Comparison of ENCODE assay signal across 20 mouse cellular contexts in the genomic region with DNA sequence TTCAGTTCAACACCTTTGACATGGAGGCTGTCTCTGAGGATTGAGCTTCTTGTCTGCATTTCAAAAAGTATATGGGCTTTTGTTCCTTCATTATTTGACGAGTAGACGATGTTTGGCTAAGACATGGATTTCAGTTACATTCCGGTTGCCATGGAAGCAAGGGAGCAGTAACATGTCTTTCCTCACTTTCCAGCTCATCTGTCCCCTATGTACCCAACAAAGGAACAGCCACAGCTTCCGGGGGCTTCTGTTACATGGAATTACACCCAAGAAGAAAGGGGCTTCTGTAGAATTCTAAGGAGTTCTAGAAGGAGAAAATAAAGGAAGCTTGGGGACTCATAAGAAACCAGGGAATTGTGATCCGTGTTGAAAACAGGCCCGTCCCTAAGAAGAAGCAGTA.
A peak's percentile ranks its signal among the peaks of the same experiment; 100 is the strongest.
DNase-seq lines count a peak whose midpoint lies in the region; ATAC-seq and TF ChIP-seq lines count a peak whose summit lies in the region.
"Had no signal": no experiment of that assay in that cellular context is flagged by ENCODE, and none has a peak within 500 bp of the region (broad histone marks: within the 10 kb centered on the region; RNA-seq: fewer than 3 reads in every experiment).

No protein-coding gene starts in this region.

- no peak overlapping the region for H3K4me3 ChIP-seq in hindbrain, postnatal 0 days (ENCODE audit: low read length)
- no peak overlapping the region for H3K4me3 ChIP-seq in hindbrain, embryonic 16.5 days (ENCODE audit: low read length)
- no peak overlapping the region for H3K4me3 ChIP-seq in lung, embryonic 14.5 days (ENCODE audit: low read depth, low read length)
- H3K4me3 ChIP-seq: embryonic facial prominence, embryonic 15.5 days; forebrain, embryonic 12.5 days; heart, embryonic 15.5 days; hindbrain, embryonic 13.5 days had no signal

- DNase-seq in hindbrain, postnatal 0 days (ENCODE audit: low spot score): peak; percentile 17
- peak; percentile 11 for DNase-seq in lung, embryonic 14.5 days
- DNase-seq in lung, postnatal 25 days (ENCODE audit: low spot score): no peak
- DNase-seq in brain, adult 2 months (ENCODE audit: low read depth, low spot score): peak; percentile 34
- DNase-seq in brain, embryonic 14.5 days (ENCODE audit: low read depth): peak; percentile 29
- DNase-seq: adrenal gland, adult 2 months; adrenal gland, postnatal 25 days; cerebellum, adult 11 months; cerebellum, adult 8-10 months; cerebellum, postnatal 14 days; embryo, embryonic 11 days; gastrocnemius, postnatal 36 days; heart, adult 18-20 months; heart, postnatal 14 days had no signal

- H3K36me3 ChIP-seq in hindbrain, postnatal 0 days (ENCODE audit: insufficient read depth, low read length): no peaks in the 10 kb centered on the region
- no peaks in the 10 kb centered on the region for H3K36me3 ChIP-seq in hindbrain, embryonic 16.5 days (ENCODE audit: control insufficient read depth, insufficient read depth, low read length)
- H3K36me3 ChIP-seq in lung, embryonic 14.5 days (ENCODE audit: insufficient read depth): no peaks in the 10 kb centered on the region
- H3K36me3 ChIP-seq: embryonic facial prominence, embryonic 15.5 days; forebrain, embryonic 12.5 days; heart, embryonic 15.5 days; hindbrain, embryonic 13.5 days had no signal

- 56% methylated on average over 6 of the region's 6 CpGs for WGBS in hindbrain, postnatal 0 days
- WGBS in hindbrain, embryonic 16.5 days: 59% methylated on average over 6 of the region's 6 CpGs
- WGBS in lung, embryonic 14.5 days: 66% methylated on average over 6 of the region's 6 CpGs

- no peak overlapping the region for H3K4me2 ChIP-seq in hindbrain, postnatal 0 days (ENCODE audit: low read depth, low read length)
- no peak overlapping the region for H3K4me2 ChIP-seq in hindbrain, embryonic 16.5 days (ENCODE audit: low read length)
- H3K4me2 ChIP-seq in lung, embryonic 14.5 days: no peak overlapping the region
- H3K4me2 ChIP-seq: embryonic facial prominence, embryonic 15.5 days; forebrain, embryonic 12.5 days; heart, embryonic 11.5 days; heart, embryonic 15.5 days; hindbrain, embryonic 13.5 days had no signal

- no peak overlapping the region for H3K9ac ChIP-seq in hindbrain, postnatal 0 days (replicated peaks; ENCODE audit: low read length)
- H3K9ac ChIP-seq in hindbrain, embryonic 16.5 days (ENCODE audit: low read depth, low read length): no peak overlapping the region
- no peak overlapping the region for H3K9ac ChIP-seq in lung, embryonic 14.5 days
- H3K9ac ChIP-seq: embryonic facial prominence, embryonic 15.5 days; forebrain, embryonic 12.5 days; heart, embryonic 15.5 days; hindbrain, embryonic 13.5 days had no signal

- no peaks in the 10 kb centered on the region for H3K4me1 ChIP-seq in hindbrain, postnatal 0 days (ENCODE audit: insufficient read depth, low read length)
- H3K4me1 ChIP-seq in hindbrain, embryonic 16.5 days (ENCODE audit: control insufficient read depth, insufficient read depth, low read depth, low read length): no peaks in the 10 kb centered on the region
- H3K4me1 ChIP-seq in lung, embryonic 14.5 days (ENCODE audit: insufficient read depth): no peaks in the 10 kb centered on the region
- H3K4me1 ChIP-seq: embryonic facial prominence, embryonic 15.5 days; forebrain, embryonic 12.5 days; heart, embryonic 15.5 days; hindbrain, embryonic 13.5 days had no signal

- no peaks in the 10 kb centered on the region for H3K9me3 ChIP-seq in hindbrain, postnatal 0 days (ENCODE audit: low read length)
- no peaks in the 10 kb centered on the region for H3K9me3 ChIP-seq in hindbrain, embryonic 16.5 days (ENCODE audit: control insufficient read depth, low read length)
- no peaks in the 10 kb centered on the region for H3K9me3 ChIP-seq in lung, embryonic 14.5 days (ENCODE audit: low read depth, low read length)
- H3K9me3 ChIP-seq: embryonic facial prominence, embryonic 15.5 days; forebrain, embryonic 12.5 days; heart, embryonic 15.5 days; hindbrain, embryonic 13.5 days had no signal

- TF ChIP-seq CTCF in hindbrain, postnatal 0 days (IDR thresholded peaks at IDR 0.05; ENCODE audit: low read depth): no peak
- no peak for TF ChIP-seq CTCF in lung, embryonic 14.5 days (IDR thresholded peaks at IDR 0.05; ENCODE audit: low read depth)
- no peak for TF ChIP-seq CTCF in brain, embryonic 14.5 days (IDR thresholded peaks at IDR 0.05; ENCODE audit: borderline replicate concordance, extremely low read depth, insufficient read depth, insufficient read length)

- no peak for ATAC-seq in hindbrain, postnatal 0 days
- no peak for ATAC-seq in hindbrain, embryonic 16.5 days
- no peak for ATAC-seq in lung, embryonic 14.5 days (ENCODE audit: insufficient read depth)

- TF ChIP-seq POLR2A in brain, embryonic 14.5 days (IDR thresholded peaks at IDR 0.05; ENCODE audit: borderline replicate concordance, extremely low read depth, insufficient read depth, insufficient read length, poor library complexity, severe bottlenecking): no peak

- H3K27ac ChIP-seq in hindbrain, postnatal 0 days: no peak overlapping the region
- no peak overlapping the region for H3K27ac ChIP-seq in hindbrain, embryonic 16.5 days (ENCODE audit: low read depth, low read length)
- H3K27ac ChIP-seq in lung, embryonic 14.5 days (ENCODE audit: low read depth): no peak overlapping the region
- H3K27ac ChIP-seq: embryonic facial prominence, embryonic 15.5 days; forebrain, embryonic 12.5 days; heart, embryonic 15.5 days; hindbrain, embryonic 13.5 days had no signal

- H3K27me3 ChIP-seq in hindbrain, postnatal 0 days (ENCODE audit: insufficient read depth, low read length): no peaks in the 10 kb centered on the region
- no peaks in the 10 kb centered on the region for H3K27me3 ChIP-seq in hindbrain, embryonic 16.5 days (replicated peaks; ENCODE audit: control insufficient read depth, insufficient read depth, low read length)
- H3K27me3 ChIP-seq in lung, embryonic 14.5 days (ENCODE audit: insufficient read depth, low read length): no peaks in the 10 kb centered on the region
- H3K27me3 ChIP-seq: embryonic facial prominence, embryonic 15.5 days; forebrain, embryonic 12.5 days; heart, embryonic 15.5 days; hindbrain, embryonic 13.5 days had no signal
